Mouse (Mus musculus): Measurements from ENCODE around the gene Nupr1l.
A peak's percentile ranks its signal among the peaks of the same experiment; 100 is the strongest.
"Not testable (repeated sequence)": the region's sequence is repeated elsewhere in the genome, so short reads cannot be mapped to it uniquely, and the experiment has no call there.

Nupr1l gene

DNA sequence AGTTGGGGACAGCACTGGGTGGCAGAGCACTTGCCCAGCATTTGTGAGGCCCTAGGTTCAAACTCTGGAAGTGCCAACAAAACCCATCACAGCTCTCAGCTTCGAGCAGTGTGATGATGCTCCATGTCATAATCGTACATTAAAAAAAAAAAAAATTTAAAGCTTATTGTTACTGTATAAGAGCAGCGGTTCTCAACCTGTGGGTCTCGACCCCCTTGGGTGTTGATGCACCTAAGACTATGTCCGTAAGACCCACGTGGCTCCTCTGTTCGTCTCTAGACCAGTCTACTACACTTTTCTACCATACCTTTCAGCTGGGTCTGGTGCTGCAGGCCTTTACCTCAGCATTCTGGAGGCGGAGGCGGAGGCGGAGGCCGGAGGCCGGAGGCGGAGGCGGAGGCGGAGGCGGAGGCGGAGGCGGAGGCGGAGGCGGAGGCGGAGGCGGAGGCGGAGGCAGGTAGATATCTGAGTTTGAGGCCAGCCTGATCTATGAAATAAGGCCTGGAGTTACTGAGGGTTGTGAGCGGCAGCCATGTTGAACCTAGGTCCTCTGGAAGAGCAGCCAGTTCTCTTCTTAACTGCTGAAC is 9.8 kb downstream of the Nupr1l start:
- DNase-seq (ENCODE audit: low read depth, low spot score), result no peak

DNA sequence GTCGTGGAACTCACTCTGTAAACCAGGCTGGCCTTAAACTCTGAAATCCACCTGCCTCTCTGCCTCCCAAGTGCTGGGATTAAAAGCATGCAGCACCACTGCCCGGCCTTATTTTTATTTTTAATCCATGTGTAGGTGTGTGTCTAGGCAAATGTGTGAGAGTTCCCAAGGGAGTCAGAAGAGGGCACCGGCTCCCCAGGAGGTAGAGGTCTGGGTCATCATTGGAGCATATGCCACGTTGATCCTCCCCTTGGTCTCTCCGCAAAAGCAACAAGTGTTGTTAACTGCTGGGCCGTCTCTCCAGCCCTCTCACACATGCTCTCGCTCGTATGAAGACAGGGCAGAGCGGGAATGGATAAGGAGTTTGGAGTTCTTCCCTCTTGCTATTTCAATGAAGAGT is 10.4 kb downstream of the Nupr1l start:
- no peak for DNase-seq (ENCODE audit: low read depth, low spot score)

DNA sequence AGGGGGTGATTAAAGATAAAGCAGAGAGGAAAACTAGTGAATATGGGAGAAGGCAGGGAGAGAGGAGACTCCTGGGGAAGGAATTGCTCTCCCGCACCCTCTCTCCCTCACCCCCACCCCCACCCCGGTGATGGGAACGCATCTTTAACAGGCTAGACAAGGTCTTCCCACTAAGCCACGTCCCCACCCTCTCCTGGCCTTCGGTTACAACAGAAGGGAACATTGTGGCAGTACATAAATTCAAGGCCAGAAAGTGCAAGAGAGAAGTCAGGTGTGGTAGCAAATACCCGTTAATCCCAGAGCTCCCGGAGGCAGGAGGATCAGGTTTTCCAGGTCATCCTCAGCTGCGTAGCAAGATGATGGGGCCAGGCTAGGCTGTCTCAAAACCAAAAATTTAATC is 11.0 kb downstream of the Nupr1l start:
- no peak for DNase-seq (ENCODE audit: low read depth, low spot score)

DNA sequence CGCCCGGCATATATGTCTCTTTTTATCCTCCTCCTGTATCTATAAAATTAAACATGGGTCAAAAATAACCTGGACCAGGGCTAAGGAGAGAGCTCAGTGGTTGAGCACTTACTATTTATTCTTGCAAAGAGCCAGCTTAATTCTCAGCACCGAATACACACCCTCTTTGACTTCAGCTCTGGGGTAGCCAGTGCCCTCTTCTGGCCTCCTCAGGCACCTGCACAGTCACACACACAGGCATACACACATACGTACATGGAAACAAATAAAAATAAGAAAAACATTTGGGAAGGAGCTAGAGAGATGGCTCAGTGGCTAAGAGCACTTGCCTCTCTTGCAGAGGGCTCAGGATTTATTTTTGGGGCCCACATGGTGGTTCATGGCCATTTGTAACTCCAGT is 13.6 kb downstream of the Nupr1l start:
- DNase-seq (ENCODE audit: low read depth, low spot score), result no peak

DNA sequence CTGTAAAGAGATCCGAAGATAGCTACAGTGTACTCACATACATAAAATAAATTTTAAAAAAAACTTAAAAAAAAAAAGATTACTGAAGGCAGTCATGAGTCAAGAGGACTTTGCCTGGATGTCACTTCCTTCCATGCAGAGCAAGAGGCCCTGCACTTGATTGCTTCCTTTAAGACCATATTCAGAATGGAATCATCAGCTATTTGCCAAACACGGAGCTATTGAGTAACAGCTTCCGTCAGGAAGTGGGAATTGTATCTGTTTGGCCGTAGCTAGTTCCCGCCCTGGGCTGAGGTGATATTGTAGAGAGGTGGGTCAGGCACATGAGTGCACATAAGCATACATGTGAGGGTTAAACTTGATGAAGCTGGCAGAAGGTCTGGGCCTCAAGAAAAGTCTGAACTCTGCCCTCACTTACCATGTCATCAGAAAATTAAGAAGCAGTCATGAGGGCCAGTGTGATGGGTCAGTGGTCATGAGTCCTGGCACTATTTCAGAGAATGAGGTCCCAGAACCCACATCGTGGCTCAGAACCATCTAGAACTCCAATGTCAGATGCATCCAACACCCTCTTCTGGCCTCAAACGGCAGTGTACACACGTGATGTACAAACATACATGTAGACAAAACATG is 16.6 kb downstream of the Nupr1l start:
- no peak for DNase-seq (ENCODE audit: low read depth, low spot score)

DNA sequence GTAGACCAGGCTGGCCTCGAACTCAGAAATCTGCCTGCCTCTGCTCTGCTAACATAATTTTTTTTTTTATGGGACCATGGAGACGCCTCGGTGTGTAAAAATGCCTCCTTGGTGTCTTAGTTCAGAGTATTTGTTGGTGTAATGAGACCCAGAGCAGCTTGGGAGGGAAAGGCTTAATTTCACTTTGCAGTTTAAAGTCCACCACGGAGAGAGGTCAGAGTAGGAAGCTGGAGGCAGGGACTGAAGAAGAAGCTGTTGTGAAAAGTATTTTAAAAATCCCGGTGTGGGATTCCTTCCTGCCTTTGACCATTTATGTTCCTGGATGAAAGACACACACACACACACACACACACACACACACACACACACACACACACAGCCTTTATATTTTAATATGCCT is 17.6 kb downstream of the Nupr1l start:
- no peak for DNase-seq (ENCODE audit: low read depth, low spot score)

DNA sequence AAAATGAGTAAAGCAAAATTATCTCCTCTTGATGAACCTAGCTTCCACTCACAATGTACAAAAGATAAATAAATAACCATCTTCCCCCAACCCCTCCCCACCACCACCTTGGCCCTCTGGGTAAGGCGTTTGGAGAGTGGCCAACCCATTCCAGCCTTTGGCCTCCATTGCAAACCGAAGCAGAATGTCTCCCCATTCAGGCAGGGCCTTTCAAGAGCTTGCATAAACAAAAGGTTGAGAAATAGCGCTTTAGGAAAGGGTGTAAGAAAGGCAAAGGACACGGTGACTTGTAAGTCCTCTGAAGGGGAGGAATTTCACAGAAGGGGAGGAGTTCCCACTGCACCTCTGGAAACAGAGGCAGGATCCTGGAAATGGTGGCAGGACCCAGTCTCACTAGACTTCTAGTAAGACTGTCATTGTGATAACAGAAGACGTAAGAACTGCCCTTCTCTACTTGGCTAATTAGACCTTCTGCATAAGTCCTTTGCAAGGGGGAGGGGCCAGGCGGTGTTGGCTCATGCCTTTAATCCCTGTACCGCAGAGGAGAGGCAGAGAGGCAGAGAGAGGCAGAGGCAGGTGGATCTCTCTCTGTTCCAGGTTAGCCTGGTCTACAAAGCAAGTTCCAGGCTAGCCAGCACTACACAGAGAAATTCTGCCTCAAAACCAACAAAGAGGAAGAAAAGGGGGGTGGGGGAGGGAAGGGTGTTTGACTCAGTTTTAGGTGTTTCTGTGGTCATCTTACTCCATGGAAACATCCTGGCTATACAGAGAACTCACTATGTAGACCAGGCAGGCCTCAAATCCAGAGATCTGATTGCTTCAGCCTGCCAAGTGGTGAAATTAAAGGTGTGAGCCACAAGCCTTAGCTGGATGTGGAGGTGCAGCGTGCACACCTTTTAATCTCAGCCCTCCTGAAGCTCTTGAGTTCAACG is 21.9 kb downstream of the Nupr1l start:
- peak; percentile 16 for DNase-seq (ENCODE audit: low read depth, low spot score)

DNA sequence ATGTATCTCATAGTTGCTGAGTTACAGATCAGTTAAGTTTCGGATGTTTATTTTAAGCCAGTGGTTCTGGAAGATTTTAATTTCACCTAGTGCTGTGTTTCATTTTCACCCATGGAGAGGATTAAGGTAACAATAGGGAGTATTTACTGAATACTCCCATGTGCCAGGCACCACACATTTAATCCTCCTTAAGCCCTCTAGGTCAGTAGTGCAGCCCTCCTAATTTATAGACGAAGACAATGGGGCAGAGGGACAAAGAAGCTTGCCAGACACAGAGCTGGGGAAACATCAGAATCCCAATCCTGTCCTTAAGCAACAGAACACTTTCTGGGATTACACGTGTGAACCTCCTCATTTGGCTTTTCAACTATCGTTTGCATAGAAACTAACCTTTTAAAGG is 28.6 kb downstream of the Nupr1l start:
- DNase-seq (ENCODE audit: low read depth, low spot score), result peak; percentile 44

DNA sequence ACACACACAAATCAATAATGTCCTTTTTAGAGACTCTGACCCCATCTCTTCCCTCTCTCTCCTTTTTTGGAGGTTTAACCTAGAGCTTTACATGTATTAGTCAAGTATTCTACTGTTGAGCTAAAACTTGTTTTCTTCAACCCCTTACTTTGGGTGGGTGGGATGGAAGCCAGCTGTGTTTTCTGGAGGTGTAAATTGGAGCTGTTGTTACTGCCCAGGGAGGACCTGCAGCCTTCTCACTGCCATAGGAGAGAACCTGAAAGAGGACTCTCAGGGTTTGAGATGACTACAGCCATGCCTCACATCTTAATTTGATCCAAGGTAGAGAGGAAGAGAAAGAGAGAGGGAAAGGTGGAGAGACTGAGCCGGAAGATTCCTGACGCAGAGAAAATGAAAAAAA is 31.9 kb downstream of the Nupr1l start:
- no peak for DNase-seq (ENCODE audit: low read depth, low spot score)

DNA sequence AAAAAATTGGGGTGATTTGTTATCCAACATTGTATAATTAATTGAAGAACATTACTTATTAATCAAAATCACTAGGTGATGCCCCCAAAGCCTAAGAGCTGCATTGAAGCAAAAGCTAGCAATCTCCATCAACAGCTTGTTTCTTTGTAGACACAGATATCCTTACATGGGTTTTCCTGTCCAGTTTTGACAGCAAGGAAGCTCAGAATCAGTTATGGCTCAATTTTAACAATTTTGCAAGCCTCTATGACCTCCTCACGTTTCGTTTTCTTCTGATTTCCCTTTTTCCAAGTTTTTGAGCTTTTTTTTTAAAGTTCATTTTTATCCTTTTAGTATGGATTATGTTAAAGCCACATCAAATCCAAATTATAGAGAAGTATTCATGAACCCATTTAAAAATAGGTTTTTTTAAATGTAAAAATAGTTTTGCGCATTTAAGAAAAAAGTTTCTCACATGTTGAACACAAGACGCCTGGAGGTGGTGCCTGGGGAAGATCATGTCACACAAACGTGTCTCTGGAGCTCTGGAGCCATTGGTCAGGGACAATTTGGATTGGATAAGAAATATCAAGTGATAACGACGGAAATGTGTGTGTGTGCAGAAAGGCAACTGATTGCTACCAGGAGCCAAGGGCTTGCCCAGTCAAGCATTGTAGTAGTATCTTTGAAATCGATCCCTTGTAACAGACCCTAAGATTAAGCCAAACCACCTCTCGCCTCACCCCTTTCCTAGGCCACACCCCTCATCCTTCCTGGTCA is 32.6 kb downstream of the Nupr1l start:
- no peak for DNase-seq (ENCODE audit: low read depth, low spot score)

DNA sequence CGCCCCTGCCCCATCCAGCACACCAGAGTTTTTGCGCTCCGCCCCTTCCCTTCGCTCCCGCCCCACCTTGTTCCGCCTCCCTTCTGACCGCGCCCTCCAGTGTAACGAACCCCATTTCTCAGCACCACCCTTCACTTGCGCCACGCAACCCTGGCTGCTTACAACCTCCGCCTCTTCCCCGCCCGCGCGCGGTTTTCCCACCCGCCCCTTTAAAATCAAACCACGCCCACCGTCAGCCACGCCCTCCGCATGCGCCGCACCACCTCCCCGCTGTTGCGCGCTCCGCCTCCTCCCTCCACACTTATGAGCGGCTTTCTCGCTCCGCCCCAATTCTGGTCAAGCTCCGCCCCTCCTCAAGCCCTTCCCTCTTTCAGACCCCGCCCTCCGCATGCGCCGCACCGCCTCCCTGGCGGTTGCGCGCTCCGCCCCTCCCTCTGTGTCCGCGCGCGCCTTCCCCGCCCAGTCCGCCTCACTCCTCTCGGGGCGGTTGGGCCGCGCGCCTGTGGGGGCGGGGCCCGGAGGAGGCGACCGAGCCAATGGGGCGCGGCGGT is 33.2 kb downstream of the Nupr1l start, which contains the start of gene Vkorc1l1:
Vkorc1l1 (plus strand) TSS at position 476 of the 551 bp plus-strand sequence.
- DNase-seq (ENCODE audit: low read depth, low spot score), result peak; percentile 99

DNA sequence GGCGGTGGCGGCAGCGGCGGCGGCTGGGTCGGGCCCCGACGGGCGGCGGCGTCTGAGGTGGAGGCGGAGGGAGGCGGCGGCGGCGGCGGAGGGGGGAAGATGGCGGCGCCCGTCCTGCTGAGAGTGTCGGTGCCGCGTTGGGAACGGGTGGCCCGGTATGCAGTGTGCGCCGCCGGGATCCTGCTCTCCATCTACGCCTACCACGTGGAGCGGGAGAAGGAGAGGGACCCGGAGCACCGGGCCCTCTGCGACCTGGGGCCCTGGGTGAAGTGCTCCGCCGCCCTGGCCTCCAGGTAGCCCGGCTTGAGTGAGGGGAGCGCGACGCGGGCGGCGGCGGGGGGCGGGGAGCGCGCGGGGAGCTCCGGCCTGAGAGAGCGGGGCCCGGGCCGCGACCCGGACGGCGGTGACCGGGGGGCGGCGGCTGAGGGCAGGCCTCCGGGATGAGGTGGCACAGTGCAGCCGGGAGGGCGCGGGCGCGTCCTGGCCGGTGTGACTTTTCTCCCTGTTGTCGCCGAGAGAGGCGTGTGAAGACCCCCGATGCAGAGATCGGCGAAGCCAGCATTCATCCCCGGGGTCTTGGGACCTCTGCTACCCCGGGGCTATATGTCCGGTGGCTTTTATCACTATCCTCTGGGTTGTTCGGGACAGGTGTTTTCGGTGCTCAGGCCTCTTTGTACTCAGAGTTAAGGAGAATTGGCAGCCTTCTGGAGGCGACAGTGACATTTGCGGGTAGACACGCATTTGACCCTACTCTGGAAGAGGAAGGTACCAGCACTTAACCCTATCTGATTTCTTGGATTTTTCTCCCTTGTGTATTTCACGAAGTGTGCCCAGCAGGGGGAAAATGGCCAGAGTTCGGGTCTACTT is 34.0 kb downstream of the Nupr1l start:
- not testable (repeated sequence) for DNase-seq (ENCODE audit: low read depth, low spot score)

DNA sequence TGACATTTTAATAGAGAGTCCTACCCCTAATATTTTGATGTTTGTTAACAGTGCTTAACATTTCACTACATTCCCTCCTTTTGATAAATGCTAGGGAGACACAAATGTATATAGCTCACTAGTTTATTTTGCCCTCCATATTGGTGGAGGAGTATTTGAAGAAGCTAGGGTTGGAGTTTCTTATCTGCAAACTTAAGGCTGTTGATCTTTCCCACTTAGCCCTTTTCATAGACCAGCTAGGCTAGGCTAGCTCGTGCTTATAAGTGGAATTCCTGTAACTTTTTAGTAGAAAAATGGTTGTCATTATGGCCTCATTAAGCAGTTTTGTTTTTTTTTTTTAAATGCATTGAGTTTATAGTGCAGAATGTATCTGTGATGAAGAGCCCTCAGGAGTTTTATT is 35.1 kb downstream of the Nupr1l start:
- DNase-seq (ENCODE audit: low read depth, low spot score), result no peak

DNA sequence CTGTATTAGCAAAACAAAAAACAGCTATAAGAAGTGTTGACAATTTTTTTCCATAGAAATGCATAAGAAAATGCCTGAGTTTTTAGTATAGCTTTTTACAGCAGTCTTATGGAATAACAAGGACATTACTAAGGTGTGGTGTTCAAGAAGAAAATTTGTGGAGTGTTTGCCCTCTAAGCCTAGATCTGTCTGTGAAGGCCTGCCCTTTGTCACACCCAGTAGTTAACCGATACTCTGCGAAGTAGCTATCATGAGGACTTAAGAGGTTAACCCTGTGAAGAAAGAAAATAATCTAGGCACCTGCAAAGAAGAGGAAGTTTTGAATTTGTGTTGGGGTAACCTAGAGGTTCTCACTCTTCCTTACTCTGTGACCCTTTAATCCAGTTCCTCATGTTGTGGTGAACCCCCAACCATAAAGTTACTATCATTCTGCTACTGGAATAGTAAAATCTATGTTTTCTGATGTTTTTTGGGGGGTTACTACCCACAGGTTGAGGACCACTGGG is 39.2 kb downstream of the Nupr1l start:
- DNase-seq (ENCODE audit: low read depth, low spot score), result no peak

DNA sequence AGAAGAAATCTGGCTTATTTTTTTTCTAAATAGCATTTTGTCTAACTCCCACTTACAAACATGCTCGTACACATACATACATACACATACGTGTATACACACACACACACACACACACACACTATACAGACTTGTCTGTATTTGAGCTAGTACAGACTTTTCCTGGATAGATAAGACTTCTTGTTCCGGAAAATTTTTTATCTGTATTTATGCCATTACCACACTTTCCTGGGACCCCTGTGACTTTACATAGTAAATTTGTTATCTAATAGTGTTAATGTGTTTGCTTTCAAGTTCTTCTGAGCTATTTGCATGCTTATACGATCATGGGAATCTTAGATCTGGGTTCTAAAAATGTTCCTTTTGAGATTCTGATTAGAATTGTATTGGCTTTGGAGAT is 43.8 kb downstream of the Nupr1l start:
- no peak for DNase-seq (ENCODE audit: low read depth, low spot score)

DNA sequence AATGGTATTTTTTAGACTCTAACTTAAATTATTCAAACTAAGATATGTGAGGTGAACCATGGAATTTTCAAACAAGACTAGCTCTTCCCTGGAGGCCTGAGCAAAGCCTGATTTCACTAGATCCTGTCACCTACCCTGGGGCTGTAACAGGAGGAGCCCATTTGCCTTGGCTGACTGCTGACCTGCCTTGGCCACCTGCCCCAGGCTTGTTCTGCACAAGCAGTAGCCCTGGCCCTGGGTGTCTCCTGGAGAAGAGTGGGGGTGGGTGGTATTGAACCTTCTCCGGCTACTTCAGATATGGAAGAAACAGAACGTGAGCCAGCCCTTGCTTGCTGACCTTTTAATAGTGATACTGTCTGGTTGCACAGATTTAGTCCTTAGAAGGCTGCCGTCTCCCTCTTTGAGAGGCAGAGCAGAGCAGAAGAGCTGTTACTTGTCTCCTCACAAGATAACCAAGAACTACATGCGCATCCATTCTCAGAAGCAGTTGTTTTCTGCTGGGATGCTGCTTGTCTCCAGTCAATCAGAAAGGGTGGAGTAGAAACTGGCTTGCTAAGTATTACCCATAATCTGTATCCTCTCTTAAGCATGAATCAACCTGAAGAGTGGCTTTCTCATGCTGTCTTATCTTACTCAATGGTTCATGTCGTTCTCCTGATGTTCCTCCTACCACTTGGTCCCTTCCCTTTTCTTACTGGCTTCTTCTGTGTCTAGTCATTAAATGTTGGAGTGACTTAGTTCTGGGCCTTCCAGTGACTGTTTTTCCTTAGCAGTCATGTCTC is 46.3 kb downstream of the Nupr1l start:
- DNase-seq (ENCODE audit: low read depth, low spot score), result no peak

DNA sequence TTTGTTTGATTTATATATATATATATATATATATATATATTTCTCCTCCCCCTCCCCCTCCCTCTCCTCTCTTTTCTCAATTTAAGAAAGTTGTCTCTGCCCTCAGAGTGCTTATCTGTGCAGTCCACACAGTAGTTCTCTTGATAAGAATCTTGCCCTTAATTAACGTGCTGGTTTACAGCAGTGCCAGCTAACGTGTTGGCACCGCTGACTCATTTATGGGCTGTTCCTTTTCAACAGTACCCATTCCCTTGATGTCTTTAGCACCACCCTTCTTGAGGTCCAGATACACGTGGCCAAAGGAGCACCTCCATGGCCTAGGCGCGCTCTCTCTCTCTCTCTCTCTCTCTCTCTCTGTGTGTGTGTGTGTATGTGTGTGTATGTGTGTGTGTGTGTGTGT is 47.5 kb downstream of the Nupr1l start:
- no peak for DNase-seq (ENCODE audit: low read depth, low spot score)

DNA sequence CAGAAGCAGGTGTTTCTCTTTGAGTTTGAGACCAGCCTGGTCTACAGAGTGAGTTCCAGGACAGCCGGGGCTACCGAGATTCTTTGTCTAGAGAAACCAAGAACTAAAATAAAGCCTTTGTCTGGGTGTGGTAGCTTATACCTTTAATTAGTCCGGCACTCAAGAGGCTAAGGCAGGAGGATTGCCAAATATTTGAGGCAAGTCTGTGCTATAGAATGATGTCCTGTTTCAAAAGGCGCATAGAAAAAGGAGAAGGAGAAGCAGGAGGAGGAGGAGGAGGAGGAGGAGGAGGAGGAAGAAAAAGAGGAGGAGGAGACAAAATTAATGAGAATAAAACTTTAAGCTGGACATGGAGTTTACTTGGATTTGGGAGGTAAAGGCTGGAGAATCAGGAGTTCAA is 54.9 kb downstream of the Nupr1l start:
- no peak for DNase-seq (ENCODE audit: low read depth, low spot score)

Data from retina, adult 2 months (tissue).